Mouse (Mus musculus) T-cell, adult 2 months (primary cell): ENCODE data around the gene Spin2-ps6.
"Not testable (repeated sequence)": the region's sequence is repeated elsewhere in the genome, so short reads cannot be mapped to it uniquely, and the experiment has no call there.

ENCODE experiments used
- DNase-seq: peaks from one replicate; pipeline ENCODE4 v3.0.0; 2022; ENCODE audit warnings: low spot score

Gene Spin2-ps6

GRCm38 (mm10) chrX:33234569-33234968, at the start of gene Spin2-ps6:
Gene Spin2-ps6 (plus strand): TSS chrX:33234869.
- not testable (repeated sequence) for DNase-seq
